Mouse (Mus musculus) stomach, postnatal 0 days (tissue): ENCODE data around the gene Dbn1. TPM values are rescaled to one million over a fixed set of nuclear protein-coding genes. Genes with fewer than 3 reads are reported as not detected.

Source experiments
- ATAC-seq: fragments of 200-750 bp; cut with Nextera tagmentation; 2 replicates; pipeline ENCODE4 v1.8.0; 2017; ENCODE audit not compliant: low FRiP score, low TSS enrichment
- DNase-seq: peaks from one replicate; pipeline ENCODE4 v3.0.0-alpha.2; 2016; ENCODE audit warnings: low spot score
- H3K27ac ChIP-seq: fragments of 300-500 bp; sonication (generic); replicated peaks from 2 replicates; pipeline ENCODE4 v1.5.1; 2014; ENCODE audit warnings: mild to moderate bottlenecking, control low read depth
- H3K27me3 ChIP-seq: fragments of 300-500 bp; sonication (generic); 2 replicates; pipeline ENCODE4 v1.6.1; 2014; ENCODE audit warnings: low read length; ENCODE audit not compliant: control insufficient read depth, insufficient read depth
- H3K36me3 ChIP-seq: fragments of 300-500 bp; sonication (generic); 2 replicates; pipeline ENCODE4 v1.6.1; 2014; ENCODE audit warnings: low read length, mixed read lengths; ENCODE audit not compliant: control insufficient read depth, insufficient read depth
- H3K4me1 ChIP-seq: fragments of 300-500 bp; sonication (generic); replicated peaks from 2 replicates; pipeline ENCODE4 v1.6.1; 2014; ENCODE audit warnings: antibody characterized with exemption; ENCODE audit not compliant: control insufficient read depth, insufficient read depth
- H3K4me2 ChIP-seq: fragments of 300-500 bp; sonication (generic); replicated peaks from 2 replicates; pipeline ENCODE4 v1.6.1; 2014; ENCODE audit warnings: low read depth, mild to moderate bottlenecking, control low read depth, moderate library complexity
- H3K4me3 ChIP-seq: fragments of 300-500 bp; sonication (generic); 2 replicates; pipeline ENCODE4 v1.5.1; 2014; ENCODE audit warnings: low read depth, low read length, control low read depth
- H3K9ac ChIP-seq: fragments of 300-500 bp; sonication (generic); 2 replicates; pipeline ENCODE4 v1.6.1; 2014; ENCODE audit warnings: mild to moderate bottlenecking, low read length, control low read depth, mixed read lengths
- H3K9me3 ChIP-seq: fragments of 300-500 bp; sonication (generic); 2 replicates; pipeline ENCODE4 v1.6.1; 2016; ENCODE audit warnings: low read length; ENCODE audit not compliant: control insufficient read depth
- CTCF ChIP-seq: IDR thresholded peaks from 2 replicates; pipeline ENCODE4 v1.5.1; 2016; ENCODE audit warnings: antibody characterized with exemption, low read depth, mild to moderate bottlenecking, moderate library complexity
- EP300 ChIP-seq: optimal IDR thresholded peaks from 2 replicates; pipeline ENCODE3; 2016; ENCODE audit warnings: antibody characterized with exemption
- WGBS: fragments of 180-500 bp; shearing (Covaris S2); extraction: QIAGEN DNeasy Blood & Tissue Kit; methylation state at CpG from one replicate; pipeline ENCODE4 v1.1.7; 2014; 5-methylcytosine and 5-hydroxymethylcytosine counted together
- polyA plus RNA-seq: library from polyadenylated mRNA; unstranded; fragments of >200 nt; fragmentation: Nextera tagmentation; extraction: Ambion mirVana; gene quantifications from 2 replicates; pipeline ENCODE4 v1.2.1, GENCODE M21; 2015

The Dbn1 gene
- polyA plus RNA-seq, 1 experiment from 2014 or later, result 39.3 TPM

- H3K36me3 ChIP-seq, result peaks cover 10% of the 10 kb centered on the region
- ATAC-seq (no peak), DNase-seq (no peak)
- H3K27me3 ChIP-seq, result no peaks in the 10 kb centered on the region
- 0 out of 2 replicates have a peak, but pooled peaks cover 5% of the 10 kb centered on the region for H3K4me1 ChIP-seq
- no peak overlapping the region for H3K4me3 ChIP-seq
- no peak overlapping the region for H3K4me2 ChIP-seq
- TF ChIP-seq EP300, result no peak
- TF ChIP-seq CTCF, result no peak
- H3K27ac ChIP-seq, result no peak overlapping the region
- no peaks in the 10 kb centered on the region for H3K9me3 ChIP-seq
- no peak overlapping the region for H3K9ac ChIP-seq
- WGBS, result 49% methylated on average over 2 of the region's 2 CpGs
Measured at GRCm38 (mm10) chr13:55462965-55463364, 24.9 kb downstream of the Dbn1 start.

DNA sequence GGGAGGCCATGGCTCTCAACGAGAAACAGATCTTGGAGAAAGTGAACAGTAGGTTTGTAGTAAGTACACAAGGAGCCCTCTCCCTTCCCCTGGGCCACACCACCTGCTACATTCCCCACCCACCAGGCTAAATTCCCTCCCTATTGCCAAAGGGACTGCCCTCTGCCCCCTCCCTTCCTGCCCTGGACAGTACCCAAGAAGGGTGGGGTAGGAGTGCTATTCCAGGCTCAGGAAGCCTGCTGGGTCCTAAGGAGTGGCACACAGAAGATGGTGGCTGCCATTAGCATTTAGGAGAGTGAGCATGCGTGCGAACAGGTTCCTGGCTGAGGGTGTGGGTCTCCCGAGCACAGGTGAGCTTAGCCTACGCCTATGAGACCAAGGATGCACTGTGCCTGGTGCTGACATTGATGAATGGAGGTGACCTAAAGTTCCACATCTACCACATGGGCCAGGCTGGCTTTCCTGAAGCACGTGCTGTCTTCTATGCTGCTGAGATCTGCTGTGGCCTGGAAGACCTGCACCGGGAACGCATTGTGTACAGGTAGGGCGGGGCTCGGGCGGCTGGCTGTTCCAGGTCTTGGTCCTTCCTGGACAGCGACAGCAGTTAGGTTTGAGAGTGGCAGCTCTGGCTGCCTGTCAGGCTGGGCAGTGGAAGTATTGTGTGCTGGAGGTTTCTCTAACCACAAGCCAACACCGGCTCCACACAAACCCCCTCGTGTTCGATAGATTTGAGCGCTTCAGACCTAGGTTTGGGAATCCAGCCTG is 35.9 kb downstream of the Dbn1 start:
- no peaks in the 10 kb centered on the region for H3K9me3 ChIP-seq
- peak; percentile 59 for ATAC-seq
- H3K36me3 ChIP-seq, result peaks cover 15% of the 10 kb centered on the region
- H3K4me1 ChIP-seq, result no peaks in the 10 kb centered on the region
- TF ChIP-seq CTCF (no peak), EP300 (no peak)
- no peak overlapping the region for H3K9ac ChIP-seq
- DNase-seq, result peak; percentile 73
- WGBS, result 71% methylated on average over 16 of the region's 16 CpGs
- H3K4me3 ChIP-seq, result no peak overlapping the region
- H3K27me3 ChIP-seq, result no peaks in the 10 kb centered on the region
- H3K4me2 ChIP-seq, result no peak overlapping the region
- H3K27ac ChIP-seq, result 0 out of 2 replicates have a peak overlapping the region, but pooled peaks have one; percentile 25

- Histone ChIP-seq H3K36me3 (peaks cover 15% of the 10 kb centered on the region), H3K4me1 (no peaks in the 10 kb centered on the region; the same call in 1 of the 2 replicates), H3K4me2 (no peak overlapping the region), H3K27me3 (no peaks in the 10 kb centered on the region), H3K9ac (no peak overlapping the region), H3K9me3 (no peaks in the 10 kb centered on the region), H3K4me3 (no peak overlapping the region), H3K27ac (0 out of 2 replicates have a peak overlapping the region, but pooled peaks have one; percentile 25)
- TF ChIP-seq EP300 (no peak), CTCF (no peak)
- no peak for DNase-seq
- ATAC-seq, result no peak
- 79% methylated on average over 10 of the region's 10 CpGs for WGBS
Measured at GRCm38 (mm10) chr13:55451296-55451695, 36.6 kb downstream of the Dbn1 start.

DNA sequence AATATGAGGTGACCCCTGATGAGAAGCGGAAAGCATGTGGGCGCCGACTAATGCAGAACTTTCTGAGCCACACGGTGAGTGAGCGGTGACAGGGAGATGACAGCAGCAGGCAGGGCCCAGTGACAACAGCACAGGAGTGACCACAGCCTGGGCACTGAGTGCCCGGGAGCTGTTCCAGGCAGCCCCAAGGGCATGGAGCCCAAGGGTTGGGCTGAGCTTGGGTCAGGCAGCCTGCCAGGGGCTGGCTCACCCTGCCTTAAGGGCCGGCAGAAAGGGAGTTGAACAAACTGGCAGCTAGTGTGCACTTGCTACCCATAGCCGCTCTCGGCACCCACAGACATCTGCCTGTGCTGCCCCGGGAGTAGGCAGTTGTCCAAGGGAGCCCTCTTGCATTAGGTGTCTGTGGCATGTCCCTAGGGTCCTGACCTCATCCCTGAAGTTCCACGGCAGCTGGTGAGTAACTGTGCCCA is 37.4 kb downstream of the Dbn1 start:
- TF ChIP-seq CTCF, result no peak
- TF ChIP-seq EP300, result no peak
- no peaks in the 10 kb centered on the region for H3K9me3 ChIP-seq
- no peaks in the 10 kb centered on the region for H3K27me3 ChIP-seq
- H3K9ac ChIP-seq, result no peak overlapping the region
- WGBS, result 87% methylated on average over 11 of the region's 11 CpGs
- no peak overlapping the region for H3K4me3 ChIP-seq
- H3K27ac ChIP-seq, result 0 out of 2 replicates have a peak overlapping the region, but pooled peaks have one; percentile 4
- no peak overlapping the region for H3K4me2 ChIP-seq
- no peak for ATAC-seq
- DNase-seq, result no peak
- no peaks in the 10 kb centered on the region; the same call in 1 of the 2 replicates for H3K4me1 ChIP-seq
- peaks cover 15% of the 10 kb centered on the region for H3K36me3 ChIP-seq

- H3K9ac ChIP-seq, result no peak overlapping the region
- H3K27ac ChIP-seq, result no peak overlapping the region
- TF ChIP-seq EP300, result no peak
- H3K4me3 ChIP-seq, result no peak overlapping the region
- peaks cover 15% of the 10 kb centered on the region for H3K36me3 ChIP-seq
- ATAC-seq, result no peak; the same call in 1 of the 2 replicates
- no peak overlapping the region for H3K4me2 ChIP-seq
- DNase-seq, result peak; percentile 69
- H3K9me3 ChIP-seq, result no peaks in the 10 kb centered on the region
- WGBS, result 77% methylated on average over 17 of the region's 17 CpGs
- H3K4me1 ChIP-seq, result no peaks in the 10 kb centered on the region; the same call in 1 of the 2 replicates
- H3K27me3 ChIP-seq, result no peaks in the 10 kb centered on the region
Measured at GRCm38 (mm10) chr13:55449679-55450441, 38.1 kb downstream of the Dbn1 start.
